Mouse (Mus musculus): ENCODE data around the gene Ifna12. TPM values are rescaled to one million over a fixed set of nuclear protein-coding genes. Genes with fewer than 3 reads are reported as not detected.
A peak's percentile ranks its signal among the peaks of the same experiment; 100 is the strongest.
"Not testable (repeated sequence)": the region's sequence is repeated elsewhere in the genome, so short reads cannot be mapped to it uniquely, and the experiment has no call there.

Gene Ifna12
- not detected for total RNA-seq (2021)
- long read RNA-seq, experiment 1: 0 reads
- long read RNA-seq, experiment 2: 0 reads

DNA sequence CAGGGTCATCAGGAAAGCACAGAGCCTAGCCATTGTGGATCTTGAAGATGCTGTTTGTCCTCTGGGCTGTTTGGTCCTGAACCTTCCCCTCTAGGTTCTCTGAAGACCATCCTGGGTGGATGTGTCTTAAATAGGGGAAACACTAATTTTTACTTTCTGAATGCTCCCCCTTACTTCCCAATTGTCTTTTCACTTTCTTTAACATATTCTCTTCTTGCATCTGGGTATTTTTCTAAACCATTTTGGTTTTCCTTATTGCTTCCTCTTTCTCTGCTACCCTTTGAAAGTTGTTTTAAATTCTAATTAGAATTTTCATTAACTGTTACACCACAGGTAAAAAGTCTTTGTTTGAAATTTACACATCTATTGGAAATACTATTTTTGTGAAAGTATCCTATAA is at the start of gene Ifna12:
Gene Ifna12, minus strand, starts transcription at position 101 of the 400 bp plus-strand sequence.
- DNase-seq: no peak

DNA sequence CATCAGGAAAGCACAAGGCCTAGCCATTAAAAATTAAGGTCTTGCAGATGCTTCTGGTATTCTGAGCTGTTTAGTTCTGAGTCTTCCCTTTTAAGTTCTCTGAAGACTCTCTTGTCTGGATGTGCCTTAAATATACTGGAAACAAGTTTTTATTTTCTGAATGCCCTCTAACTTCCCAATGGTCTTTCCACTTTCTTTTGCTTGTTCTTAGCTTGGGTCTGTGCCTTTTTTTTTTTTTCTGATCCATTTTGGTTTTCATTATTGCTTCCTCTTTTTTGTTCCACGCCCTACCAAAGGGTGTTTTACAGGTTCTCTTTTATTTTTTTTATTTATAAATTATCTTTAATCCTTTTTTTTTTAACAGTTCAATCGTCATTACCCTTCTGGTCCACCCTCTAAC is 41.2 kb upstream of the Ifna12 start, which contains the start of gene Ifna13:
Gene Ifna13, minus strand, starts transcription at position 101 of the 400 bp plus-strand sequence.
- no peak for DNase-seq

DNA sequence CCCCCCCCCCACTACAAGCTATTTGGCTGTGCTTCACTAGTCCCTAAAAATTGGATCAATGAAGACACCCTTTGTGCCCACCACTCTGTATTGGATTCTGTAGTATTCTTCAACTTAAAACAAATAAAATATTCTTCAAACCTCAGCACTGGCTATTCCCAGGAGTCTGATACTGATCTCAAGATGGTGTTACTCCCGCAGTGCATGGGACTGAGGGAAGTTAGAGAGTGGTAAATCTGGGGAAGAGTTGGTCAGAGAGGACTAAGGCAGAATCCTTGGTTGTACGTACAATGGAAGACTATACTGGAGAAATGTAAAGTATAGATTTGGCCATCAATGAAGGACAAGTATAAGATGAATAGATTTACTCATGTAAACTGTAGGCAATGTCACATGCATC is 39.4 kb upstream of the Ifna12 start:
- DNase-seq: no peak

DNA sequence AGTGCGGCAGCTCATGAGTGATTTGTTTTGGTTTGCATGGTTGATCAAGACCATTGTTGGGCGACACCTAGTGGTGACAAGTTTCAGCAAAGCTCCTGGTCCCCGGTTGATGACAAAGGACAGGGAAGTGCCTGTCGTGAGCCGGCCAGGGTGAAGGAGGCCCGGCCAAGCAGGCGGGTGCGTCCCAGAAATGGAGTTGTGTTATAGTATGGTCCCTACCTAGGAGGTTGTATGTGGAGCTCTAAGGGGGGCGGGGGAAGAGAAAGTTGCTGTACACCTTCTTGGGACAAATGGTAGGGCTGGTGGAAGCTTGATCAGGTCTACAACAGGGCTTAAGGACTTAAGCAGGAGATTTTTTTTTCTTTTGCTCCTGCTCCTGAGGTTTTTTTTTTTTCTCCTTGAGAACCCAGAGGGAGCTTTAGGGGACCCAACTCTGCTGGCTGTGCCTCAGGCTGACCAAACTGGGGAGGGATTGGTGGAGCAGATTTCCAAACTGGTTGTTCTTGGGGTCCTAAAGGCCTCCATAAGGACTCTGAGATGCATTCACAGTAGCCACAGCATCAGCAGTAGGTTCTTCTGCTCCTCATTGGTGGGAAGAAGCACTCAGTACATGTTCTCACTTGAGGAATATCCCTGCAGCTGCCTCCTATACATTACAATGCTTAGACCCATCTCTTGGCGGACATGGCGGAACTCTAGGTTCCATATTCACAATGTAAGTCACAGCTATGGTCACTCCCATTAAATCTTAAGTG is 38.1 kb upstream of the Ifna12 start:
- peak; percentile 92 to 100 for DNase-seq

DNA sequence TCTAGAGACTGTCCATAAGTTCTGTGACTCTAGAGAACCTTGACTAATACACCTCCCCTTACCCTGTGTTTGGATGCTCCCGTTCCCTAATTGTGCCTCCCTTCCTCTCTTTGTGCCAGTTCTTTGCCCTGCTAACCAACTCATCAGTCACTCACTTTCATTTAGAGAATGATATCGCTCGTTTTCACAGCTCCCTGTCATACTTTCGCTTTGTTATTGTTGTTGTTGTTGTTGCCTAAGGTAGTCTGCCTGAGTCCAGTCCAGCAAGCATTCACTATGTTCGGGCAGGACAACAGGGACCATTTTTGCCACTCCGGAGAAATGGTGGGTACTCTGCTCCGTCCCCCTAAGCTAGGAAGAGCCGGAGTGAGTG is 37.5 kb upstream of the Ifna12 start:
- DNase-seq: no peak

DNA sequence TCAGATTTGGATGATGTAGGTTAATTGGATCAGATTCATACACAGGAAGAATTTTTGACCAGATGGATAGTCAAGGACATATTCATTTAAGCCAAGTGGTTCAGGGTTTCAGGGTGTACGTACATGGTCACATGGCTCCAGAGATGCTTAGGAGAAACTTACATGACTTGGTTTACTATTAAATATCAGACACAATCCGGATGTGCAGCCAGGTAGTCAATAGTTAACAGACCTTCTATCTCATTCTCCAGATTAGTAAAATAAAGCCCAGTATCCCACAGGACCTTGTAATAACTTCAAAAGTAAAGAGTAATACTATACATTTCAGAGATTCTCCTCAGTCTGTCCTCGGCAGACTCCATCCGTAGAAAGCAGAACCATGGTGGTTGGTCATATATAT is 31.1 kb upstream of the Ifna12 start, which contains the start of gene C87499:
Gene C87499, minus strand, starts transcription at position 101 of the 400 bp plus-strand sequence.
- no peak for DNase-seq

DNA sequence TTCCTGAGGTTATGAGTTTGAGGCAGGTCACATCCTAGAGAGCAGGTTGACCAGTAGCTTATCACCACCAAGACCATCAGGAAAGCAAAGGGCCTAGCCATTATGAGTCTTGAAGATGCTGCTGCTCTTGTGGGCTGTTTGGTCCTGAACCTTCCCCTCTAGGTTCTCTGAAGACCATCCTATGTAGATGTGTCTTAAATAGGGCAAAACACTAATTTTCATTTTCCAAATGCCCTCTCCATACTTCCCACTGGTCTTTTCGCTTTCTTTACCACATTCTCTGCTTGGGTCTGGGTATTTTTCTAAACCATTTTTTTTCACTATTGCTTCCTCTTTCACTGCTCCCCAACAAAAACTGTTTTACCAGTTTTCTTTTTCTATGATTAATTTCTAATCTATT is 10.9 kb downstream of the Ifna12 start, which contains the start of gene Ifna9:
Gene Ifna9, minus strand, starts transcription at position 101 of the 400 bp plus-strand sequence.
- DNase-seq: no peak

DNA sequence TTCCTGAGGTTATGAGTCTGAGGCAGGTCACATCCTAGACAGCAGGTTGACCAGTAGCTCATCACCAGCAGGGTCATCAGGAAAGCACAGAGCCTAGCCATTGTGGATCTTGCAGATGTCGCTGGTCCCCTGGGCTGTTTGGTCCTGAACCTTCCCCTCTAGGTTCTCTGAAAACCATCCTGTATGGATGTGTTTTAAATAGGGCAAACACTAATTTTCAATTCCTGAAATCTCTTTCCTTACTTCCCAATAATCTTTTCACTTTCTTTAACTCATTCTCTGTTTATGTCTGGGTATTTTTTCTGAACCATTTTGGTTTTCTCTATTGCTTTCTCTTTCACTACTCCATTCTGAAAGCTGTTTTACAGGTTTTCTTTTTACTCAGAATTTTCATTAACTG is 31.5 kb downstream of the Ifna12 start, which contains the start of gene Ifna14:
Gene Ifna14, minus strand, starts transcription at position 101 of the 400 bp plus-strand sequence.
- DNase-seq: no peak

DNA sequence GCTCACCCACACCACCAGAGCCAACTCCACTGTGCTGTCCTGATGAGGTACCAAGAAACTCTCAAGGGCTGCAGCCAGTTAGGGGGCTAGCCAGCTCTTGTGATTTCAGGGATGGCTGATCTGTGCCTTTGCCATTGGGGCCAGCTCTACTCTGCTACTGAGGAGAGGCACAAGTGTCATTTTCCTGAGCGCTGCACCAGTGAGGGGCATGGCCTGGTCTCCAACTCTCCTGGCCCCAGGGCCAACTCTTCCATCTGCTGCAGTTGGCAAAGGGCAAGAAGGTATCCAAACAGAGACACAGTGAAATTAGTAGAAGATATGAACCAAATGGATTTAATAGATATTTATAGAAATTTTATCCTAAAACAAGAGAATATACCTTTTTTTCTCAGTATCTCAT is 41.4 kb downstream of the Ifna12 start:
- DNase-seq: no peak

DNA sequence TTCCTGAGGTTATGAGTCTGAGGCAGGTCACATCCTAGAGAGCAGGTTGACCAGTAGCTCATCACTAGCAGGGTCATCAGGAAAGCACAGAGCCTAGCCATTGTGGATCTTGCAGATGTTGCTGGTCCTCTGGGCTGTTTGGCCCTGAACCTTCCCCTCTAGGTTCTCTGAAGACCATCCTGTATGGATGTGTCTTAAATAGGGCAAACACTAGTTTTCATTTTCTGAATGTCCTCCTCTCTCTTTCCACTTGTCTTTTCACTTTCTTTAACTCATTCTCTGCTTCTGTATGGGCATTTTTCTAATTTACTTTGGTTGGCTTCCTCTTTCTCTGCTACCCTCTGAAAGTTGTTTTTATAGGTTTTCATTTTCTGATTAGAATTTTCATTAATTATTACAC is 45.0 kb downstream of the Ifna12 start, which contains the start of gene Ifna15:
Gene Ifna15, minus strand, starts transcription at position 101 of the 400 bp plus-strand sequence.
- DNase-seq: not testable (repeated sequence)

Other genes with a start within 250 kb of the Ifna12 start
- 1 to 10 TPM; 3.6 to 3.9 TPM for gene Hacd4, start 164.4 kb downstream of the Ifna12 start, total RNA-seq (2021)
- not detected for gene Ifnb1, start 80.6 kb downstream of the Ifna12 start, total RNA-seq (2021)
- gene Ifna15, start 45.1 kb downstream of the Ifna12 start, total RNA-seq (2021): not detected
- not detected for gene Ifna14, start 31.6 kb downstream of the Ifna12 start, total RNA-seq (2021)
- gene Ifna9, start 11.0 kb downstream of the Ifna12 start, total RNA-seq (2021): not detected
- not detected for gene C87499, start 31.0 kb upstream of the Ifna12 start, total RNA-seq (2021)
- not detected for gene Ifna13, start 41.1 kb upstream of the Ifna12 start, total RNA-seq (2021)
- not detected for gene Ifna16, start 73.5 kb upstream of the Ifna12 start, total RNA-seq (2021)
- gene Ifna2, start 80.5 kb upstream of the Ifna12 start, total RNA-seq (2021): not detected
- gene Ifnab, start 88.0 kb upstream of the Ifna12 start, total RNA-seq (2021): not detected
- gene Gm26566, start 118.4 kb upstream of the Ifna12 start, total RNA-seq (2021): under 1 TPM in 1 of 2 experiments, not detected in 1; 0.42 TPM
- gene Klhl9, start 119.1 kb upstream of the Ifna12 start, total RNA-seq (2021): 10 to 100 TPM; 72.4 to 76.1 TPM
- not detected for gene Gm13271, start 151.5 kb upstream of the Ifna12 start, total RNA-seq (2021)
- not detected for gene Gm13283, start 156.7 kb upstream of the Ifna12 start, total RNA-seq (2021)
- gene Gm13290, start 170.5 kb upstream of the Ifna12 start, total RNA-seq (2021): not detected
- gene Gm13289, start 173.5 kb upstream of the Ifna12 start, total RNA-seq (2021): not detected
- not detected for gene Gm13272, start 176.5 kb upstream of the Ifna12 start, total RNA-seq (2021)
- gene Ifnz, start 178.8 kb upstream of the Ifna12 start, total RNA-seq (2021): not detected
- gene Gm13276, start 182.3 kb upstream of the Ifna12 start, total RNA-seq (2021): not detected
- gene Gm13277, start 185.3 kb upstream of the Ifna12 start, total RNA-seq (2021): not detected
- gene Gm13278, start 188.2 kb upstream of the Ifna12 start, total RNA-seq (2021): not detected
- gene Gm13275, start 191.1 kb upstream of the Ifna12 start, total RNA-seq (2021): not detected
- not detected for gene Gm13279, start 194.0 kb upstream of the Ifna12 start, total RNA-seq (2021)
- not detected for gene Gm13285, start 196.3 kb upstream of the Ifna12 start, total RNA-seq (2021)
- gene Gm13287, start 199.9 kb upstream of the Ifna12 start, total RNA-seq (2021): not detected
- not detected for gene Gm13288, start 202.2 kb upstream of the Ifna12 start, total RNA-seq (2021)
- not detected for gene Ifna7, start 212.9 kb upstream of the Ifna12 start, total RNA-seq (2021)
- not detected for gene Ifna11, start 216.6 kb upstream of the Ifna12 start, total RNA-seq (2021)
- not detected for gene Ifna6, start 224.0 kb upstream of the Ifna12 start, total RNA-seq (2021)
- not detected for gene Ifna5, start 232.1 kb upstream of the Ifna12 start, total RNA-seq (2021)
- gene Ifna4, start 238.5 kb upstream of the Ifna12 start, total RNA-seq (2021): not detected
- gene Ifna1, start 246.7 kb upstream of the Ifna12 start, total RNA-seq (2021): not detected

Data from heart, adult 18-20 months (tissue).